Comparison of ENCODE assay signal across 17 mouse cellular contexts in the genomic region with DNA sequence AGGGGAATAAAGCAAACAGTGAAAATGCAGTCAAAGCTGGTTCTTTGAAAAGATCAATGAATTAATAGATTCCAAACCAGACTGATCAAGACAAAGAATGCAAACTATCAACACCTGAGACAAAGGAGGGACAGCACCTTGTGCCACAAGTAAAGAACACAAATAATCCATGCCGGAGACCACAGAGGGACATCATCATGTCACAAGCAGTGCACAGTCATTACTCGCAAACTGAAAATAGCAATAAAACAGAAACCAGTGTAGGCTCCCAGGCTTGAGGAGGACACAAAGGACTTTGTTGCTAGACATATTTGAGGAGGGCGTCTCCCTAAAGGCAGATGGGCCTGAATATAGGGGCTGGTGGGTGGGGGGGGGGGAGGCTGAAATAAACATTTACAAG.
"Had no signal": no experiment of that assay in that cellular context is flagged by ENCODE, and none has a peak within 500 bp of the region (broad histone marks: within the 10 kb centered on the region; RNA-seq: fewer than 3 reads in every experiment).

No protein-coding gene starts in this region.

- H3K9me3 ChIP-seq: neural tube, embryonic 12.5 days; neural tube, embryonic 13.5 days; neural tube, embryonic 15.5 days; stomach, embryonic 15.5 days had no signal

- H3K4me3 ChIP-seq: neural tube, embryonic 12.5 days; neural tube, embryonic 13.5 days; neural tube, embryonic 15.5 days; stomach, embryonic 15.5 days had no signal

- H3K9ac ChIP-seq: neural tube, embryonic 12.5 days; neural tube, embryonic 13.5 days; neural tube, embryonic 15.5 days; stomach, embryonic 15.5 days had no signal

- H3K4me1 ChIP-seq: neural tube, embryonic 12.5 days; neural tube, embryonic 13.5 days; neural tube, embryonic 15.5 days; stomach, embryonic 15.5 days had no signal

- H3K27ac ChIP-seq: neural tube, embryonic 12.5 days; neural tube, embryonic 13.5 days; neural tube, embryonic 15.5 days; stomach, embryonic 15.5 days; stomach, postnatal 0 days had no signal

- H3K4me2 ChIP-seq: neural tube, embryonic 12.5 days; neural tube, embryonic 13.5 days; neural tube, embryonic 15.5 days; stomach, embryonic 15.5 days had no signal

- H3K27me3 ChIP-seq: neural tube, embryonic 12.5 days; neural tube, embryonic 13.5 days; neural tube, embryonic 15.5 days; stomach, embryonic 15.5 days had no signal

- H3K36me3 ChIP-seq: neural tube, embryonic 12.5 days; neural tube, embryonic 13.5 days; neural tube, embryonic 15.5 days; stomach, embryonic 15.5 days had no signal

- DNase-seq: retina, postnatal 1 day; right cerebral cortex, adult 18-20 months; right cerebral cortex, postnatal 14 days; right cerebral cortex, postnatal 25 days; right cerebral cortex, postnatal 4 days; spleen, adult 18-20 months; thymus, adult 18-20 months; thymus, adult 2 months; thymus, postnatal 14 days; thymus, postnatal 25 days; thymus, postnatal 36 days; thymus, postnatal 4 days had no signal
